Mouse (Mus musculus) testis, adult 2 months (tissue): Measurements from ENCODE around the gene Ergic1. TPM values are rescaled to one million over a fixed set of nuclear protein-coding genes. Genes with fewer than 3 reads are reported as not detected.

Experiments used
- H3K27ac ChIP-seq: fragments of 200-500 bp; 2 replicates; pipeline ENCODE4 v1.5.1; 2012; ENCODE audit warnings: low read depth, low read length; ENCODE audit not compliant: control insufficient read depth, insufficient read depth
- H3K27me3 ChIP-seq: fragments of 200-500 bp; 2 replicates; pipeline ENCODE4 v1.6.1; 2012; ENCODE audit warnings: mild to moderate bottlenecking, low read length, moderate library complexity; ENCODE audit not compliant: control insufficient read depth, insufficient read depth
- H3K36me3 ChIP-seq: fragments of 200-500 bp; 2 replicates; pipeline ENCODE4 v1.6.1; 2012; ENCODE audit warnings: mild to moderate bottlenecking, low read length; ENCODE audit not compliant: control insufficient read depth, insufficient read depth
- H3K4me1 ChIP-seq: fragments of 200-500 bp; 2 replicates; pipeline ENCODE4 v1.6.1; 2012; ENCODE audit warnings: low read length; ENCODE audit not compliant: control insufficient read depth, insufficient read depth
- H3K4me3 ChIP-seq: fragments of 200-500 bp; 2 replicates; pipeline ENCODE4 v1.5.1; 2012; ENCODE audit warnings: low read depth, mild to moderate bottlenecking, low read length, moderate library complexity, mixed read lengths; ENCODE audit not compliant: control insufficient read depth
- CTCF ChIP-seq: fragments of 200-500 bp; IDR thresholded peaks from 2 replicates; pipeline ENCODE4 v1.5.1; 2012; ENCODE audit warnings: low read depth, mild to moderate bottlenecking, inconsistent platforms, low read length, moderate library complexity; ENCODE audit not compliant: control insufficient read depth, insufficient read depth, insufficient replicate concordance
- POLR2A ChIP-seq: fragments of 200-500 bp; IDR thresholded peaks from 2 replicates; pipeline ENCODE4 v1.6.1; 2012; ENCODE audit warnings: low read depth, mild to moderate bottlenecking, inconsistent platforms, low read length, moderate library complexity; ENCODE audit not compliant: control insufficient read depth
- polyA plus RNA-seq: library from polyadenylated mRNA; depleted of rRNA; stranded (reverse); fragments of >200 nt; gene quantifications from 2 replicates; pipeline ENCODE4 v1.2.3, GENCODE M21; 2012

Ergic1 gene
- polyA plus RNA-seq, 1 experiment = 115 TPM

DNA sequence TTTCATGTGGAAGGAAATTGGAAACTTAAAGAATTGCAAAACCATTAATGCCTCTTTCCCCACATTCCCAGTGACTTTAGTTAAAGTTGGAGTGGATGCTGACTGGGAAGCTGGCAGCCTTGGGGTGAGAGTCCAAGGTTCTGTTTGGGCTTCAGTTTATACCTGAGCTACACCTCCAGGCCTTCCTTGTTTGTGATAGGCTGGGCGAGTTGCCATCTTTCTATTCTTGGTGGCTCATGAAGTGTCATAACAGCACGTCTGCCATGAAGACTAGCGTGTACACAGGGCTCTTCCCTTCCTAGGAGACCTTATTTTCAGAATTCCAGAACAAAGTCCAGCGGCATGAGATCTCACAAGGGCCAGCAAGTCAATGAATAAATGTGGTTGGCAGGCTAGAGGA is 38.6 kb upstream of the Ergic1 start:
- TF ChIP-seq CTCF (no peak), POLR2A (no peak)
- Histone ChIP-seq H3K4me3 (no peak overlapping the region), H3K36me3 (no peaks in the 10 kb centered on the region), H3K27ac (no peak overlapping the region), H3K27me3 (no peaks in the 10 kb centered on the region), H3K4me1 (no peaks in the 10 kb centered on the region)

DNA sequence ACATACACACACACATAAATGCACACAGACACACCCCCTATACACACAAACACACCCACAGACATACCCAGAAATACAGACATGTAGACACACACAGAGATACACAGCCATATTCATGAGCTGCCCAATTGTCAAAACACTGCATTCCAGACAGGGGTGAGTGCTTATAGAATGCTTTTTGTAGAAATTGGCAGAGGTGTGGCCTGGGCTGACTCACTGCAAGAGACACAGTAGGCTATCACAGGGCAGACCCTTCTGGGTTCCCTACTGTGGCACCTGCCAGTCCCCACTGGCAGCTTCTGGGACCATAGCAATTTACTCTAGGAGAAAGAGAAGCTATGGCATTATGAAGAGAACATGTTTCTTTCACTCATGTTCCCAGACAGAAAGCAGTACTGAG is 37.0 kb upstream of the Ergic1 start:
- no peak for TF ChIP-seq POLR2A
- TF ChIP-seq CTCF = no peak
- no peak overlapping the region for H3K4me3 ChIP-seq
- H3K27ac ChIP-seq = no peak overlapping the region

DNA sequence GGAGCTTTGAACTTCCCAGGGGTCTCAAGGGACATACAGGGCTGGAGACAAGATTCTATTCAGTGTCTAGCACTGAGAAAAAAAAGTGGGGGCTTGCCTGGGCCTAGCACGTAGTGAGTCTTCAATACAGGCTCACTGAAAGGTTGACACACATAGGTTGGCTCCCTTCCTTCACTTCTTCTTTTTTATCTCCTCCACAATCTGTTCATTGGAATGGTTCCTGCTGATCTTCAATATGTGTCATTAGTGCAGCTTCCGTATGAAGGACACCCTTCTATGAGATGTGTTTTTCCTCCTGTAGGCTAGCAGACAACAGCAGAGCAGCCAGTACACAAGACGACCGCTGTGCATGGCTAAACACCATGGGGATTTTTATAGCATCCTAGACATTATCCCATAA is 36.5 kb upstream of the Ergic1 start:
- Histone ChIP-seq H3K4me3 (no peak overlapping the region), H3K36me3 (no peaks in the 10 kb centered on the region), H3K27ac (no peak overlapping the region), H3K4me1 (no peaks in the 10 kb centered on the region; the same call in 1 of the 2 replicates), H3K27me3 (no peaks in the 10 kb centered on the region)
- TF ChIP-seq POLR2A (no peak), CTCF (no peak)

More for the DNA sequence above, 37.0 kb upstream of the Ergic1 start:
- Histone ChIP-seq H3K27me3 (no peaks in the 10 kb centered on the region), H3K36me3 (no peaks in the 10 kb centered on the region), H3K4me1 (no peaks in the 10 kb centered on the region; the same call in 1 of the 2 replicates)

DNA sequence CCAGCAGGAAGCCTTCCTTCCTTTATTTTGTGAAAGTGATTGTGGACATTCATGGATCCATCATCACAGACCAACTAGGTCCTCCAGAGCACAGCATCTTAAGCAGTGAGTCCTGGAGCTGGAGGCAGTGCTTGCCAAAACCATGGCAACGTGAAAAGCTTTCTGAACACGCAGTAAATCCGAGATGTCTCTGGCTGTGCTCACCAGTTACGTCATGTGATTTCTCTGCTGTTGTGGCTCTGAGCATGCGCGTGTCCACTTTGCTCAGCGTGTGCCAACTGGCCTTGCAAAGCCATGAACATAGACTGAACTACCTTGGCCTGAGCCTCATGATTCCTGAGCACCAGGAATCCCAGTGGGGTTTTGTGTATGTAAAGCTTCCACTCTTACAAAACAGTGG is 36.0 kb upstream of the Ergic1 start:
- no peaks in the 10 kb centered on the region for H3K36me3 ChIP-seq
- no peak overlapping the region for H3K27ac ChIP-seq
- no peaks in the 10 kb centered on the region; the same call in 1 of the 2 replicates for H3K4me1 ChIP-seq
- TF ChIP-seq POLR2A (no peak), CTCF (no peak)
- no peak overlapping the region for H3K4me3 ChIP-seq
- no peaks in the 10 kb centered on the region for H3K27me3 ChIP-seq

DNA sequence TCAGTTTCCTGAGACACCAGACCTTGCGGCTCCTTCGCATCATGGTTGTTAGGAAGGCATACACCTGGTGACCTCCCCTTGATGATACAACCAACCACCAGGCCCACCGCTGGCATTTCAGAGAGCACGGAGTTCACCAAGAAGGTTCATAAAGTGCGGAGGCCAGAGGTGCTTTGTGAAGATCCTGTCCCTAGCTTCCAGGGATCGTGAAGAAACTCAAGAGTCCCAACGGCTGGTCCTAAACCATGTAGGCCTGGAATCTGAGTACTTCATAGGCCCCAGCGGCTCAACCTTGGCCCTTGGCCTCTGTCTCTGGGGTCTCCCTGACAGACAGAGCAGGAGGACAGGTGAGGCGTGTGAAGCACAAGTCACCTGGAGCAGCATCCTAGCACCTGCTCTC is 34.0 kb upstream of the Ergic1 start:
- H3K27ac ChIP-seq = no peak overlapping the region
- TF ChIP-seq POLR2A = no peak
- no peak for TF ChIP-seq CTCF
- H3K27me3 ChIP-seq = no peaks in the 10 kb centered on the region
- no peaks in the 10 kb centered on the region; the same call in 1 of the 2 replicates for H3K4me1 ChIP-seq
- H3K4me3 ChIP-seq = no peak overlapping the region
- H3K36me3 ChIP-seq = no peaks in the 10 kb centered on the region

DNA sequence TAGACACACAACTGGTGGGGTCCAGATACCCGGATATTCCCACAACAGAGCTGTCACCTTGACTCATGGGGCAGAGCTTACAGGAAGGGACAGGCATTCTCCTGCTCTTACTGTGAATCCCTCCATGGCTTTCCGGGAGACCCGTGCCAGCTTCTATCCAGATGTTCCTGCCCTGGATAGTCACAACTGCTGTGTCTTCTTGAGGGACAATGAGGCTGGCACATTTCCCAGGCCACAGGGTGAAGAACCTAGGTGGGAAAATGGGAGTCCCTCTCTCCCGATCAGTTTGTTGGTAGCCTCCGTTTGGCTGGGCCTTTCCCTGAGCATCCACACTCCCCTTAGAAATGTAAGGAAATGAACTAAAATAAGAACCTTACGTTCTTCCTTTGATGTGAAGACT is 32.5 kb upstream of the Ergic1 start:
- Histone ChIP-seq H3K4me1 (no peaks in the 10 kb centered on the region; the same call in 1 of the 2 replicates), H3K27me3 (no peaks in the 10 kb centered on the region), H3K4me3 (no peak overlapping the region), H3K27ac (no peak overlapping the region), H3K36me3 (no peaks in the 10 kb centered on the region)
- TF ChIP-seq CTCF = no peak
- no peak for TF ChIP-seq POLR2A

DNA sequence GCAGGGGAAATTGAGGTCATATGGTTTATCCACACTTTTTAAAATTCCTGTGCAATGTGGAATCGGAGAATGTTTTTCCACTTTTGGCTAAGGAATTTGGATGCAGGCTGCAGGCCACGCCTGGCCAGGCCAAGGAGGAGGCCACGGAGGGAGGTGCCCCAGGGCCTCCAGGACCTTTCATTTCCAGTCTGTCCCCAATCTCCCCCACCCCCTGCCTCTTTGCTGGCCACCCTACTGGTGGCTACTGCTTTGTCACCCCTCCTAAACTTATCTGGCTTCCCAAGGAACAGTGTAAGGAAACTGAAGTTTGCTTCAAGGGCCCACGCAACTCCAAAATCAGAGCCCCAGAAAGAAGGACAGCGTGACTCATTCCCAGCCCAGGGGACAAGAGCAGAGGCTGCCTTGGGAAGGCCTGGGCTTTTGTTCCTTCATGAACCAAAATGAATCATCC is 31.5 kb upstream of the Ergic1 start:
- no peak overlapping the region for H3K4me3 ChIP-seq
- no peak for TF ChIP-seq POLR2A
- no peak for TF ChIP-seq CTCF
- no peaks in the 10 kb centered on the region; the same call in 1 of the 2 replicates for H3K4me1 ChIP-seq
- no peaks in the 10 kb centered on the region for H3K27me3 ChIP-seq
- H3K27ac ChIP-seq = no peak overlapping the region
- no peaks in the 10 kb centered on the region for H3K36me3 ChIP-seq
